Mouse (Mus musculus): ENCODE results near the gene Cnksr1.

Cnksr1 gene

DNA sequence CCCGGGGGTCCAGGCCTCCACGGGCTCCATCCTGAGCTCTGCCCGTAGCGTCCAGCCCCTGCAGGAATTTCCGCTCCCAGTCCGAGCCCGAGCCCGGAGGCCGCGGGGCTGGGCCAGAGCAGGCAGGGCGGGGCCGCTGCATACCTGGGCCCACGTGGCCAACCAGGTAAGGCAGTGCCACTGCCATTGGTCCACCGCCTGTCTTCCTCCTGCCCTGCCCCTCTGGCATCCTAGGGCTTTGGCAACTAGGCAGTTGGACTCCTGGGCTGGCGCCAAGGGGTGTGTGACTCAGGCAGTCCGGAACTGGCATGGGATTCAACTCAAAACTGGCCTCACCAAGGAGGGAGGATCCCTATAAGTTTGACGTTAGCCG lies at the start of gene Cnksr1:
Gene Cnksr1 (minus strand): TSS at position 121 of the 373 bp plus-strand sequence.
- WGBS: 4% methylated on average over 18 of the region's 18 CpGs

GRCm38 (mm10) chr4:134287575-134288025 lies 49.4 kb upstream of the Cnksr1 start, which contains the start of gene Pdik1l:
Pdik1l (minus strand) TSS chr4:134287895.
- WGBS: under 1% methylated on average over 43 of the region's 43 CpGs

DNA sequence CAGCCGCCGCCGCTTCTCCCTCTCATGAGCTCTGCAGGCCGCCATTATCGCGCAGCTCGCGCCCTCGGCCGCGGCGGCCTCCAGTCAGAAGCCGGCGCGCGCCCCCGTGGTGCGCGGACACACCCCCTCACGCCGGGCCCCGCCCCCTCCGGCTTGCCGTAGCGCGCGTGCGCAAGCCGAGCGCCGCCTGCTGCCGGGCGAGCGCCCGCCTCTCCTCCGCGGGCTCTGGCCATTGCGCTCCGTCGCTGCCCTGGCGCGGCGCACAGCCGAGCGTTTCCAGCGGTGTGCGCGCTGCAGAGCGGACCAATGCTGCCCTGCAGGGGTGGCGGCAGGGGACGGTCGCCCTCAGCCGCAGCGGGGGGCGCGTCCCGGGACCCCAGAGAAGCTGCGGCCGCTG lies 49.0 kb upstream of the Cnksr1 start:
- under 1% methylated on average over 57 of the region's 59 CpGs for WGBS

DNA sequence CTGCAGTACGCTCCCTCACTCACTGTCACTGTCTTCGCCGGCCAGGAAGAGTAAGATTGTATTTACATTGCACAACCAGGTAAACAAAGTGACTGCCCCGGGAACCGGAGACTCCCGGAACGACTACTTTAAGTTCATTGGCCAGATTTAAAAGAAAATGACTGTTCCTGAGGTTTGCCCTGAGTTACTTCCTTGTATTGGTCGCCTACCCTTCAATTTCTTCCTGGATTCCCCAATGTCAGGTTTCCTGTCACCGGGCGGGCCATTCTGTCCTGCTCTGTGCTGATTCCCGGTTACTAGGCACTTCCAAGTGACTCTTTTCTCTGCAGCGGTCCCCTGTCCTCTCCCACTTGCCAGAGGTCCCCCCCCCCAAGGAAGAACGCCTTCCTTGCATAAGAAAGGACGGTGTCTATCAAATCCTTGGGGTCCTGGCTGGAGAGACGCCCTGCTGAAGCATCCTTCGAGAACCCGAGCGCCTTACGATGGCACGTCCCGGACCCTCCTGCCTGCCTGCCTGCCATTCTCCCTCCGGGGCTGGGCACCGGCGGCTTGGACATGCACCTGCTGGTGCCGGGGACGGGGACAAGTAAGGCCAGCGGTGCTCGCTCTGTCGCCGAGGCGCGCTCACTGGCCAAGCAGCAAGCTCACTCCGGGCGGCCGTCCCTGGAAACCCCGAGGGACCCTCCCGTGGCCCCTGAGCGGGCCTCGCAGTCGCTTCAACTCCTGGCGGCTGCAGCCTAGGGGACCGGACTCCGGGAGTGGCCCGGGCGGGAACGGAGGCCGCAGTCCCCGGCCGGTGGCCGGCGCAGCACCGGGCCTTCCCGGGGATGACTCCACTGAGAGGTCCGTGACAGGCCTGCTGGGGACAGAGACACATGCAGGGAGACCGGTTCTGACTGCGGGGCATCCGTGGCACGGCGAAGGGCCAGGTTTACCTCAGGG lies 48.3 kb upstream of the Cnksr1 start:
- WGBS: 2% methylated on average over 59 of the region's 59 CpGs

- 98% methylated on average over 2 of the region's 2 CpGs for WGBS
Observed at GRCm38 (mm10) chr4:134284942-134285341, 46.7 kb upstream of the Cnksr1 start.

GRCm38 (mm10) chr4:134273417-134274345 lies 35.5 kb upstream of the Cnksr1 start:
- WGBS: 12% methylated on average over 14 of the region's 14 CpGs

GRCm38 (mm10) chr4:134272731-134273416 lies 34.7 kb upstream of the Cnksr1 start:
- WGBS: 36% methylated on average over 12 of the region's 13 CpGs

GRCm38 (mm10) chr4:134271979-134272378 lies 33.8 kb upstream of the Cnksr1 start:
- 92% methylated on average over 7 of the region's 7 CpGs for WGBS

- WGBS: 82% methylated on average over 19 of the region's 19 CpGs
Observed at GRCm38 (mm10) chr4:134268102-134268655, 30.0 kb upstream of the Cnksr1 start.

- WGBS: 67% methylated on average over 9 of the region's 9 CpGs
Observed at GRCm38 (mm10) chr4:134265860-134266585, 27.8 kb upstream of the Cnksr1 start.

DNA sequence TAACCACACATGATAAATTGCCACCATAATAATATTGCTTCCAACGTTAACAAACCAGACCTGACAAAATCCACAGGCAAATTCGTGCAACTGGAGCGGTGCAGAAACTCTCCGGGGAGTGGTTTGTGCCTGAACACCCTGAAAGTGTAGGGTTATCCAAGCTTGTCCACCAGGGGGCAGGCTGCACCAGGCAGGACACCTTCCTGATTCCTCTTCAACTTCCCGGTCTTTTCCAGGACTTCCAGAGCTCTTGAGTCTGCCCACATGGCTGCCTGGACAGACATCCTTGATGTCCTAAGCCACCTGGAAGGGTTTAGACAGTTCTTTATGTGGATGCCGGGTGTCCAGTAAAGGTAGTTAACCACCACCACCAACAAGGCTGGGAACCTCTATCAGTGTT lies 25.0 kb upstream of the Cnksr1 start:
- 47% methylated on average over 6 of the region's 6 CpGs for WGBS

- WGBS: 68% methylated on average over 11 of the region's 11 CpGs
Observed at GRCm38 (mm10) chr4:134258354-134258753, 20.2 kb upstream of the Cnksr1 start.

- WGBS: 46% methylated on average over 11 of the region's 11 CpGs
Observed at GRCm38 (mm10) chr4:134257198-134258009, 19.2 kb upstream of the Cnksr1 start.

GRCm38 (mm10) chr4:134256407-134257197 lies 18.4 kb upstream of the Cnksr1 start:
- 51% methylated on average over 19 of the region's 19 CpGs for WGBS

DNA sequence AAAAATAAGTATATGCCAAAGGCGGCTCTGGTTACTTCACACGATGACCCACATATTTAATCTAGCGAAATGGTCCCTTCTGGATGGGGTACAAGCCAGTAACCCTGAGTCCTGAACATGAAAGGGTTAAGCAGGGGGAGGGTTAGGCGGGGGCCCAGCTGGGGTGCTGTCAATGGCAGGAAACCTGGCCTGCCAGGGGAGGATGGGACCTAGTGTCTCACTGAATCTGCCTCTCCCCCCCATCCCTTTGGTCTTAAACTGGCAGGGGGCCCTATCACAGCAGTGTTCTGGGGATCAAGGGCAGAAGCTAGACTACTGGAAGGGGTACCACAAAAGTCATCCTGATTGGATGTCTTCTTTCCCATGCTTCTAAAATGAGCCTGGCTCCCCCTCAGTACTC lies 17.7 kb upstream of the Cnksr1 start:
- WGBS: 52% methylated on average over 4 of the region's 4 CpGs

GRCm38 (mm10) chr4:134254835-134255234 lies 16.6 kb upstream of the Cnksr1 start:
- WGBS: 67% methylated on average over 3 of the region's 3 CpGs

DNA sequence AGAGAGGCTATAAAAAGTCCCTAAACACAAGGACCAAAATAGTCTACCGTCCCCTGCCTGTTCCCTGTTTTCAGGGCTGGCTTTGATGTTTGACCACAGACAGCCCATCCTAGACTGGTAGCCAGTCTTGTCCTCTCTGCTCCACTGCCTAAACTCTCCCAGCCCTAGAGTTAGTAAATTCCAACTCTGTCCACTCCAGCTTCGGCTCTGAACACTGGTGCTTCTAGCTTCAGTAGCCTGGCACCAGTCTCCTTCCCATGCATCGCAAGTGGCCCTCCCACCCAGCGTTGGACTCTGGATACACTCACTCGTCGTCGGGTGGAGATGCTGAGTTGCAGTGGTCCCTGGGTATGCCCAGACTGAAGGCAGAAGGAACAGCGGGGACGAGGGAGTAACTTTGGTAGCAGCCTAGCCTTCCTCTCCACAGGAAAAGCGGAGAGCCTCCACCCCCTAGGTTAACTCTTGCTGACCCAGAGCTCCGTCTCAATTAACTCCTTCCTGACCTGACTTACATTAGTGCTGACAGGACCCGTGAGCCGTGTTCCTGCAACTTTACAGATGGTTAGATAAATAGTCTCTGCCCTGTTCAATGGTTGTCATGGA lies 15.6 kb upstream of the Cnksr1 start, which contains the start of gene Grrp1:
Gene Grrp1 (minus strand): TSS at position 385 of the 603 bp plus-strand sequence.
- 15% methylated on average over 13 of the region's 13 CpGs for WGBS

All from cerebral cortex, adult 2 months (tissue).